Mouse (Mus musculus) liver, adult 2 months (tissue): Measurements from ENCODE around the gene Anapc4. TPM values are rescaled to one million over a fixed set of nuclear protein-coding genes. Genes with fewer than 3 reads are reported as not detected.

Experiments
- DNase-seq: peaks from one replicate; pipeline ENCODE4 v3.0.0-alpha.2; 2011; ENCODE audit warnings: low read depth, low spot score; ENCODE audit errors: extremely low read depth
- H3K27ac ChIP-seq: fragments of 200-500 bp; replicated peaks from 2 replicates; pipeline ENCODE4 v1.5.1; 2012; ENCODE audit warnings: low read depth, mild to moderate bottlenecking, control low read depth, inconsistent platforms, low read length; ENCODE audit not compliant: insufficient read depth
- H3K27me3 ChIP-seq: fragments of 200-500 bp; 2 replicates; pipeline ENCODE4 v1.6.1; 2012; ENCODE audit warnings: mild to moderate bottlenecking, moderate library complexity, low read length, inconsistent platforms; ENCODE audit not compliant: control insufficient read depth, insufficient read depth
- H3K36me3 ChIP-seq: fragments of 200-500 bp; 2 replicates; pipeline ENCODE4 v1.6.1; 2012; ENCODE audit warnings: low read length, inconsistent platforms; ENCODE audit not compliant: control insufficient read depth, insufficient read depth
- H3K4me1 ChIP-seq: fragments of 200-500 bp; 2 replicates; pipeline ENCODE4 v1.6.1; 2011; ENCODE audit warnings: low read length; ENCODE audit not compliant: control insufficient read depth, insufficient read depth
- H3K4me3 ChIP-seq: fragments of 200-500 bp; 2 replicates; pipeline ENCODE4 v1.5.1; 2011; ENCODE audit warnings: low read depth, mild to moderate bottlenecking, control low read depth, low read length, moderate library complexity; ENCODE audit not compliant: insufficient read depth
- H3K79me2 ChIP-seq: fragments of 200-500 bp; 2 replicates; pipeline ENCODE4 v1.6.1; 2012; ENCODE audit warnings: inconsistent platforms, mild to moderate bottlenecking, low read length, moderate library complexity; ENCODE audit not compliant: control insufficient read depth, insufficient read depth
- H3K9ac ChIP-seq: fragments of 200-500 bp; 2 replicates; pipeline ENCODE4 v1.6.1; 2012; ENCODE audit warnings: low read depth, mild to moderate bottlenecking, control low read depth, inconsistent platforms, low read length
- CTCF ChIP-seq: fragments of 200-500 bp; IDR thresholded peaks from 2 replicates; pipeline ENCODE4 v1.5.1; 2011; ENCODE audit warnings: low read depth, low read length, control low read depth
- POLR2A ChIP-seq: fragments of 200-500 bp; IDR thresholded peaks from 2 replicates; pipeline ENCODE4 v1.6.1; 2011; ENCODE audit warnings: low read length, control low read depth; ENCODE audit not compliant: insufficient read depth; ENCODE audit errors: extremely low read depth
- WGBS: fragments of 180-500 bp; shearing (Covaris S2); methylation state at CpG from one replicate; pipeline ENCODE4 v1.1.7; 2018; 5-methylcytosine and 5-hydroxymethylcytosine counted together
- polyA plus RNA-seq: library from polyadenylated mRNA; depleted of rRNA; stranded (reverse); fragments of >200 nt; gene quantifications from 2 replicates; pipeline ENCODE4 v1.2.3, GENCODE M21; 2012
- total RNA-seq: library from RNA; depleted of rRNA; stranded (reverse); fragments of >200 nt; gene quantifications from 2 replicates; pipeline ENCODE4 v1.2.3, GENCODE M21; 2014

The Anapc4 gene
- total and polyA plus RNA-seq, 2 experiments = 5.2 to 33.7 TPM

GRCm38 (mm10) chr5:52887085-52887484 lies 53.3 kb downstream of the Anapc4 start:
- no peak overlapping the region for H3K9ac ChIP-seq
- no peaks in the 10 kb centered on the region for H3K4me1 ChIP-seq
- no peak overlapping the region for H3K4me3 ChIP-seq
- peak; percentile 55 for DNase-seq
- H3K36me3 ChIP-seq = no peaks in the 10 kb centered on the region
- H3K79me2 ChIP-seq = no peaks in the 10 kb centered on the region
- whole genome bisulfite sequencing = 42% methylated on average over 12 of the region's 12 CpGs
- H3K27me3 ChIP-seq = no peaks in the 10 kb centered on the region
- H3K27ac ChIP-seq = no peak overlapping the region
- TF ChIP-seq POLR2A (no peak), CTCF (peak; percentile 58)

DNA sequence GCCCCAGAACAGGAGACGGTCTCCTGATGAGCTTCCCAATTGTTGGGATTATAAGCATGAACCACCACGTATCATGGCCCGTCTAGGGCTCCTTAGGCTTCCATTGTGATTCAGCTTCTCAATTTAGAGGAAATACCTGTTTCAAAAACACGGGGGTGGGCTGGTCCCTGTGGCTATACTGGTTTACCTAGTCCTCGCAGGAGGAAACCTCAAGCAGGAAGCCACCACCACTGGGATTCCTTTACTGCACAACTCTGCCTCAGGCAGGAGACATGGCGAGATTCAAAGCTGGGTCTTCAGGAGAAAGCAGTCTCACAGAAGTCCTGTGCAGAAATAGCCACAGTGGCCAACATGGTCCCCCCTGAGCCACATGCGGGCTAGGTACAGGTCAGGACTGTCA lies 56.1 kb downstream of the Anapc4 start:
- Histone ChIP-seq H3K27ac (no peak overlapping the region), H3K27me3 (no peaks in the 10 kb centered on the region), H3K9ac (no peak overlapping the region), H3K79me2 (no peaks in the 10 kb centered on the region), H3K36me3 (no peaks in the 10 kb centered on the region), H3K4me1 (no peaks in the 10 kb centered on the region), H3K4me3 (no peak overlapping the region)
- TF ChIP-seq CTCF = no peak
- no peak for TF ChIP-seq POLR2A
- no peak for DNase-seq
- 85% methylated on average over 7 of the region's 7 CpGs for WGBS

- TF ChIP-seq CTCF = no peak
- TF ChIP-seq POLR2A = no peak
- Histone ChIP-seq H3K36me3 (no peaks in the 10 kb centered on the region), H3K4me1 (no peaks in the 10 kb centered on the region), H3K4me3 (no peak overlapping the region), H3K27ac (no peak overlapping the region), H3K27me3 (no peaks in the 10 kb centered on the region), H3K79me2 (no peaks in the 10 kb centered on the region), H3K9ac (no peak overlapping the region)
- DNase-seq = no peak
- WGBS = 63% methylated on average over 12 of the region's 12 CpGs
These were observed 58.4 kb downstream of the Anapc4 start for GRCm38 (mm10) chr5:52891949-52892835.

- H3K9ac ChIP-seq = no peak overlapping the region
- no peak overlapping the region for H3K27ac ChIP-seq
- H3K4me1 ChIP-seq = no peaks in the 10 kb centered on the region
- H3K79me2 ChIP-seq = no peaks in the 10 kb centered on the region
- no peaks in the 10 kb centered on the region for H3K36me3 ChIP-seq
- H3K4me3 ChIP-seq = no peak overlapping the region
- no peak for DNase-seq
- TF ChIP-seq CTCF (no peak), POLR2A (no peak)
- no peaks in the 10 kb centered on the region for H3K27me3 ChIP-seq
- WGBS = 88% methylated on average over 5 of the region's 5 CpGs
These were observed 60.1 kb downstream of the Anapc4 start for GRCm38 (mm10) chr5:52893938-52894337.

- no peaks in the 10 kb centered on the region for H3K79me2 ChIP-seq
- H3K9ac ChIP-seq = no peak overlapping the region
- H3K36me3 ChIP-seq = no peaks in the 10 kb centered on the region
- no peaks in the 10 kb centered on the region for H3K4me1 ChIP-seq
- H3K27ac ChIP-seq = no peak overlapping the region
- H3K27me3 ChIP-seq = no peaks in the 10 kb centered on the region
- 32% methylated on average over 4 of the region's 4 CpGs for WGBS
- H3K4me3 ChIP-seq = no peak overlapping the region
- no peak for DNase-seq
- TF ChIP-seq CTCF = no peak
- TF ChIP-seq POLR2A = no peak
These were observed 70.4 kb downstream of the Anapc4 start for GRCm38 (mm10) chr5:52904246-52904645.

DNA sequence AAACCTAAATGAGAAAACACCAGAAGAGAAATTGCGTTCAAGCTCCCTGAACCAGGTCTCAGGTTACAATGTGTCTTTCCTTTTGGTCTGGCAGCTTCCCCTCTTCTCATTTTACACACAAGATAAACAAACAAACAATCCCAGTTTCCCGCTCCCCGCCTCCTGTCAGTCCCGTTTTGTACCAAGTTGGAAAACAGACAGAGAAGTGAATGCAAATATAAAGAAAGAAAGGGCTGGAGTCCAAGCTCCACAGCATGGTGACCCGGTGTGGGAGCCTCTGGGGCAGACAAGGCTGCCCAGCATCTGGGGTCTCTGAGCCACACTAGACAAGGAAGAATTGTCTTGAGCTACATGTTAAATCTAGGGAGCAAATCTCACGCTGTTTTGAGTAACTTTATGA lies 70.9 kb downstream of the Anapc4 start:
- TF ChIP-seq POLR2A (no peak), CTCF (no peak)
- no peak overlapping the region for H3K9ac ChIP-seq
- H3K27ac ChIP-seq = no peak overlapping the region
- WGBS = 21% methylated on average over 6 of the region's 6 CpGs
- no peak for DNase-seq
- no peaks in the 10 kb centered on the region for H3K36me3 ChIP-seq
- H3K4me3 ChIP-seq = no peak overlapping the region
- H3K27me3 ChIP-seq = no peaks in the 10 kb centered on the region
- no peaks in the 10 kb centered on the region for H3K79me2 ChIP-seq
- no peaks in the 10 kb centered on the region for H3K4me1 ChIP-seq
